12 mouse cellular contexts compared by ENCODE assay signal in genomic region chr1:43403341-43403740, GRCm38 (mm10). TPM values are rescaled to one million over a fixed set of nuclear protein-coding genes. Genes with fewer than 3 reads are reported as not detected.
DNase-seq lines count a peak whose midpoint lies in the region; ATAC-seq and TF ChIP-seq lines count a peak whose summit lies in the region.
"Had no signal": no experiment of that assay in that cellular context is flagged by ENCODE, and none has a peak within 500 bp of the region (broad histone marks: within the 10 kb centered on the region; RNA-seq: fewer than 3 reads in every experiment).

No protein-coding gene starts in this region.

- no peak overlapping the region for H3K9ac ChIP-seq in midbrain, embryonic 15.5 days

- TF ChIP-seq POLR2A in cerebellum, adult 2 months (IDR thresholded peaks at IDR 0.05; ENCODE audit: borderline replicate concordance, insufficient read depth, low read length): no peak

- H3K9me3 ChIP-seq in midbrain, embryonic 15.5 days: no peaks in the 10 kb centered on the region

- H3K4me3 ChIP-seq in cerebellum, adult 2 months (replicated peaks; ENCODE audit: insufficient read depth, low read depth, low read length): no peak overlapping the region
- no peak overlapping the region for H3K4me3 ChIP-seq in midbrain, embryonic 15.5 days

- no peak for ATAC-seq in midbrain, embryonic 15.5 days (replicated peaks)
- ATAC-seq: hindbrain, embryonic 16.5 days had no signal

- no peaks in the 10 kb centered on the region for H3K4me1 ChIP-seq in cerebellum, adult 2 months (ENCODE audit: control insufficient read depth, insufficient read depth, low read length)
- no peaks in the 10 kb centered on the region for H3K4me1 ChIP-seq in midbrain, embryonic 15.5 days

- H3K27me3 ChIP-seq in cerebellum, adult 2 months (ENCODE audit: control insufficient read depth, insufficient read depth, low read length): no peaks in the 10 kb centered on the region
- H3K27me3 ChIP-seq in midbrain, embryonic 15.5 days (replicated peaks): no peaks in the 10 kb centered on the region

- no peak overlapping the region for H3K4me2 ChIP-seq in midbrain, embryonic 15.5 days

- TF ChIP-seq CTCF in cerebellum, adult 2 months (IDR thresholded peaks at IDR 0.05; ENCODE audit: borderline replicate concordance, insufficient read depth, low read depth, low read length): no peak

- H3K36me3 ChIP-seq in midbrain, embryonic 15.5 days (replicated peaks): no peaks in the 10 kb centered on the region

- no peak overlapping the region for H3K27ac ChIP-seq in cerebellum, adult 2 months (ENCODE audit: insufficient read depth, low read length)
- no peak overlapping the region for H3K27ac ChIP-seq in midbrain, embryonic 15.5 days

- DNase-seq in heart, postnatal 10 days: peak; percentile 44 to 60
- DNase-seq in heart, postnatal 25 days (ENCODE audit: low spot score): no peak
- peak; percentile 19 for DNase-seq in right cerebral cortex, postnatal 14 days
- no peak for DNase-seq in right cerebral cortex, postnatal 10 days (ENCODE audit: low spot score in 2 of 2)
- peak; percentile 46 for DNase-seq in heart, postnatal 4 days
- DNase-seq in thymus, postnatal 36 days: peak; percentile 66 to 85
- no peak for DNase-seq in cerebellum, adult 2 months
- DNase-seq: adrenal gland, adult 2 months; cerebellum, postnatal 36 days; kidney, postnatal 4 days had no signal

- intact Hi-C loops in heart, postnatal 10 days (cut with DNase I): no loop called here
- intact Hi-C loops in heart, postnatal 25 days (cut with DNase I): no loop called here

RNA-seq across cellular contexts. Expression of gene Nck2, which starts 41.0 kb away (rescaled TPM):
- 10 to 100 TPM; 30.2 to 33.8 TPM for total RNA-seq in heart, postnatal 10 days (2021)
- total RNA-seq in heart, postnatal 25 days (2021): 10 to 100 TPM; 14.3 to 15.4 TPM
- total RNA-seq in heart, postnatal 4 days (2021): 10 to 100 TPM; 34.0 to 38.3 TPM
- 21.0 and 23.1 TPM in 2 replicates for polyA plus RNA-seq in cerebellum, adult 2 months (2012; rRNA removed)
- polyA plus RNA-seq in midbrain, embryonic 15.5 days (2015; fragmentation: Nextera tagmentation; extraction: Ambion mirVana): 35.5 and 37.6 TPM in 2 replicates

Comparison
In these comparisons a context has a peak if more than half of its experiments do, and no peak if none do; other contexts are left out.
1. DNase-seq: peak in heart, postnatal 10 days (2 of 2), right cerebral cortex, postnatal 14 days (single experiment), heart, postnatal 4 days (single experiment) and thymus, postnatal 36 days (2 of 2); none in heart, postnatal 25 days (single experiment), right cerebral cortex, postnatal 10 days (0 of 2) and cerebellum, adult 2 months (0 of 2).